Mouse (Mus musculus): ENCODE results near the gene Gbe1. TPM values are rescaled to one million over a fixed set of nuclear protein-coding genes. Genes with fewer than 3 reads are reported as not detected.

Gbe1 gene
- polyA plus RNA-seq, 1 experiment from 2014 or later = 17.5 TPM

- H3K27ac ChIP-seq (replicated peaks) = no peak overlapping the region
- ATAC-seq (ENCODE audit: low FRiP score, low read depth) = no peak
- H3K4me3 ChIP-seq = no peak overlapping the region
- H3K4me1 ChIP-seq = no peaks in the 10 kb centered on the region
- no peak overlapping the region for H3K9ac ChIP-seq (replicated peaks)
- no peak overlapping the region for H3K4me2 ChIP-seq (replicated peaks)
- H3K9me3 ChIP-seq = no peaks in the 10 kb centered on the region
- H3K36me3 ChIP-seq = no peaks in the 10 kb centered on the region
- H3K27me3 ChIP-seq = no peaks in the 10 kb centered on the region
- 61% methylated on average over 2 of the region's 2 CpGs for WGBS
These were observed 16.3 kb downstream of the Gbe1 start for GRCm38 (mm10) chr16:70330007-70330406.

DNA sequence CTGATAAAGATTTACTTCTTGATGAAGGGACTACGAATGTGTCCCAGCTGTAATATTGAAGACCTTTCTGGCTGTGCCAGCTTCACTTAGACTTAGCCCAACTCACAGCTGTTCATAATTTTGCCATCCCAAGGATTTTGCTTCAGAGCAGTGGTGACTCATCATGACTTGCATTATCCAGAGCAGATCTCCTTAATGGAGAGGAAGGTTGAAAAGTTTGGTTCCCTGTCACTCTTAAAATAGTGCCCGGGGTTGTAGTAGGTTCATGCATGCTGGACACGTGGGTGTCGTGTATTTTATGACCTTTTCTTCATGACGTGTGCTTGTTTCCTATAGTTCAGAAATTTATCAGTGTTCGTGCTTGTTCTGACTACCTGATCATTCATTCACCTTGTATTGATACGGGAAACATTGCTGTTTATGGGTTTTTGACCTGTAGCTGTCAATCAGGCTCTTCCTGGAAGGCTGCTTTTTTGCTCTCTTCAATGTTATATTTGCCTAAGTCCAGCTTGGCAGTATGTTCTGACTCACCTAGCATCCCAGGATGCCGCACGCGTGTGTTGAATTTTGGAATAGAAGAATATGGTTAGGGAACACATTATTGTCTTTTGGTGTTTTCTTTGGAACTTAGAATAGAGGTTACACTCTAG lies 17.0 kb downstream of the Gbe1 start:
- Histone ChIP-seq H3K36me3 (no peaks in the 10 kb centered on the region), H3K27ac (replicated peaks) (no peak overlapping the region), H3K4me2 (replicated peaks) (no peak overlapping the region), H3K4me1 (no peaks in the 10 kb centered on the region), H3K27me3 (no peaks in the 10 kb centered on the region), H3K9me3 (no peaks in the 10 kb centered on the region), H3K9ac (replicated peaks) (no peak overlapping the region), H3K4me3 (no peak overlapping the region)
- 94% methylated on average over 10 of the region's 10 CpGs for WGBS
- ATAC-seq (ENCODE audit: low FRiP score, low read depth) = no peak

- no peaks in the 10 kb centered on the region for H3K36me3 ChIP-seq
- 97% methylated on average over 5 of the region's 5 CpGs for WGBS
These were observed 21.1 kb downstream of the Gbe1 start for GRCm38 (mm10) chr16:70334812-70335211.

DNA sequence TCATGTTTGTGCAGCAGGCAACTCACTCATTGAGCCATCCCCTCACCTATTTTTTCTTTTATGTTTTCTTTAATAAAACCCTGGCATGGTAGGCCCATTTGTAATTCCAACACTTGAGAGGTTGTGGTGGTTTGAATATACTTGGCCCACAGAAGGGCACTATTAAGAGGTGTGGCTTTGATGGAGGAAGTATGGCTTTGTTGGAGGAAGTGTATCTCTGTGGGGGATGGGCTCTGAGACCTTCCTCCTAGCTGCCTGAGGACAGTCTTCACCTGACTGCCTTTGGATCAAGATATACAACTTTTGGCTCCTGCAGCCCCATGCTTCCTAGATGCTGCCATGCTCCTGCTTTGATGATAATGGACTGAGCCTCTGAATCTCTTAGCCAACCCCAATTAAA lies 21.7 kb downstream of the Gbe1 start:
- Histone ChIP-seq H3K4me1 (no peaks in the 10 kb centered on the region), H3K9me3 (no peaks in the 10 kb centered on the region), H3K9ac (replicated peaks) (no peak overlapping the region), H3K27ac (replicated peaks) (no peak overlapping the region), H3K4me2 (replicated peaks) (no peak overlapping the region), H3K36me3 (no peaks in the 10 kb centered on the region), H3K27me3 (no peaks in the 10 kb centered on the region), H3K4me3 (no peak overlapping the region)
- no peak for ATAC-seq (ENCODE audit: low FRiP score, low read depth)

More at GRCm38 (mm10) chr16:70334812-70335211, 21.1 kb downstream of the Gbe1 start:
- Histone ChIP-seq H3K4me2 (replicated peaks) (no peak overlapping the region), H3K27me3 (no peaks in the 10 kb centered on the region), H3K4me1 (no peaks in the 10 kb centered on the region), H3K9me3 (no peaks in the 10 kb centered on the region), H3K4me3 (no peak overlapping the region), H3K27ac (replicated peaks) (no peak overlapping the region), H3K9ac (replicated peaks) (no peak overlapping the region)
- no peak for ATAC-seq (ENCODE audit: low FRiP score, low read depth)

GRCm38 (mm10) chr16:70337661-70338060 lies 23.9 kb downstream of the Gbe1 start:
- H3K36me3 ChIP-seq = no peaks in the 10 kb centered on the region
- ATAC-seq (ENCODE audit: low FRiP score, low read depth) = no peak
- WGBS = 84% methylated on average over 3 of the region's 3 CpGs
- H3K9ac ChIP-seq (replicated peaks) = no peak overlapping the region
- H3K4me2 ChIP-seq (replicated peaks) = no peak overlapping the region
- H3K9me3 ChIP-seq = no peaks in the 10 kb centered on the region
- no peaks in the 10 kb centered on the region for H3K4me1 ChIP-seq
- H3K4me3 ChIP-seq = no peak overlapping the region
- H3K27ac ChIP-seq (replicated peaks) = no peak overlapping the region
- no peaks in the 10 kb centered on the region for H3K27me3 ChIP-seq

DNA sequence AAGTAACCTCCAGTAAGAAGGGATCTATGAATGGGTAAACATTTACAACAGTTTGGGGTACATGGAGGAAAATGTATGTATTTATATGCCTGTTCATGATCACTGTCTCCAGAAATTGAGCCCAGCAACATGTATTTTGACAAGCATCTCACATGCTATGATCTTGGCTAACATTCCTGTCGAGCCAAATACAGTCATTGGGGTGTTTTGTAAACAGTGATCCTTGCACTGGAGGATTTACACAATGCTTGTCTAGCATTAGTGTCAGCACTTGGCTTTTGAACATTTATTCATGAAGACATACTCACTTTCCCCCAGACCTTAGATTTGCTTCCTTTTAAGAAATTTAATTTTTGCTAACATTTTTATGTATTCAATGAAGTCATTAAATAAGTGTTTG lies 30.7 kb downstream of the Gbe1 start:
- WGBS = 68% methylated on average over 1 of the region's 1 CpGs
- no peak for ATAC-seq (ENCODE audit: low FRiP score, low read depth)
- no peak overlapping the region for H3K27ac ChIP-seq (replicated peaks)
- H3K4me2 ChIP-seq (replicated peaks) = no peak overlapping the region
- no peaks in the 10 kb centered on the region; the same call in 1 of the 2 replicates for H3K4me1 ChIP-seq
- no peaks in the 10 kb centered on the region for H3K27me3 ChIP-seq
- no peak overlapping the region for H3K9ac ChIP-seq (replicated peaks)
- no peak overlapping the region for H3K4me3 ChIP-seq
- no peaks in the 10 kb centered on the region for H3K9me3 ChIP-seq
- H3K36me3 ChIP-seq = no peaks in the 10 kb centered on the region

- no peak overlapping the region for H3K4me3 ChIP-seq
- H3K27ac ChIP-seq (replicated peaks) = no peak overlapping the region
- no peaks in the 10 kb centered on the region for H3K36me3 ChIP-seq
- H3K9ac ChIP-seq (replicated peaks) = no peak overlapping the region
- no peaks in the 10 kb centered on the region; the same call in 1 of the 2 replicates for H3K4me1 ChIP-seq
- no peak for ATAC-seq (ENCODE audit: low FRiP score, low read depth)
- no peaks in the 10 kb centered on the region for H3K27me3 ChIP-seq
- no peak overlapping the region for H3K4me2 ChIP-seq (replicated peaks)
- no peaks in the 10 kb centered on the region for H3K9me3 ChIP-seq
- 74% methylated on average over 10 of the region's 10 CpGs for WGBS
These were observed 31.9 kb downstream of the Gbe1 start for GRCm38 (mm10) chr16:70345607-70346006.

- no peaks in the 10 kb centered on the region for H3K36me3 ChIP-seq
- no peaks in the 10 kb centered on the region for H3K9me3 ChIP-seq
- H3K27ac ChIP-seq (replicated peaks) = no peak overlapping the region
- ATAC-seq (ENCODE audit: low FRiP score, low read depth) = no peak
- WGBS = 90% methylated on average over 8 of the region's 8 CpGs
- no peaks in the 10 kb centered on the region for H3K27me3 ChIP-seq
- no peak overlapping the region for H3K9ac ChIP-seq (replicated peaks)
- no peak overlapping the region for H3K4me2 ChIP-seq (replicated peaks)
- H3K4me1 ChIP-seq = no peaks in the 10 kb centered on the region; the same call in 1 of the 2 replicates
- H3K4me3 ChIP-seq = no peak overlapping the region
These were observed 36.3 kb downstream of the Gbe1 start for GRCm38 (mm10) chr16:70350011-70350410.

DNA sequence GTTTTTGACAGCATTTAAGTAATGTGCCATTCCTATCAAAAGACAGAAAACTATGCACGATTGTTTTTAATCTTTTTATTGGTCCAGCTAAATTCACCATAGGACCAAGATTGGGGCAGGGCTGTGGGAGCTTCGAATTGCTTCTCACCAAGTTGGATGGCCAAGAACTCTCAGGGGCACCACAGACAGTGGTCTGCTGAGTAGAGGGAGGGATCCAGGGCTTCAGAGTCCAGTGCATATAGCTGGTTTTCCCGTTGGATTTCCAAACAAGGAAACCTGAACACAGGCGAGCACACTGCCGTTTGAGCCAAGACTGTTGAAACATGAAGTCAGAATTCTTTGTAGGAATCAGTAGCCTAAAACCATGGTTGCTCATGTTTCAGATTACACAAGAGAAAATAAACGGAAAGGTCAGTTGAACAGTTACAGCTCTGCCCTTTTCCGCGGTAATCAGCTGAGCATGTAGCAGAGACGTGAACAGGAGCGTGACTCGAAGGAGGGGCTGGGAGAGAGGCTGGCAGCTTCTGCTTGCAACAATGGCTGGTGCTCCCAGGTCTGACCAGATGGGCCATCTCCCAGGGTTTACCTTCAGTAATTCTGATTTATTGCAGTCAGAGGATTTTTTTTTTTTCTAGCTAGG lies 38.0 kb downstream of the Gbe1 start:
- H3K27ac ChIP-seq (replicated peaks) = no peak overlapping the region
- 69% methylated on average over 11 of the region's 11 CpGs for WGBS

DNA sequence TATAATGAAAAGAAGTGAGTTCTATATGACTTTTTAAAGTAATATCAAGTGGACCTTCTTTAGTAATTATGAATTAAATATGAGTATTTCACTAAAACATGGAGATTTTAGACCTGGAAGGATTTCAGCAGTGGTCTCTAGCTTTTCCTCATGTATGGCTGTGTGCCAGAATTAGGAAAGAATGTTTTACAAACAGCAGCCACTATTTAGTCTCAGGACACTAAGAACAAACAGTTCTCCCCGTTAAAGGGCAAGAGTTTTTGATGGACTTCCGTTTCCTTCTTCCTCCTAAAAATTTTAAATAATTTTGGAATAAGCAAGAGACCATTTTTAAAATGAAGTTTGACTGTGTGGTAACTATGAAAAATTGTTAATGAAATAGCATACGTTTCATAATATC lies 38.8 kb downstream of the Gbe1 start:
- H3K4me2 ChIP-seq (replicated peaks) = no peak overlapping the region
- ATAC-seq (ENCODE audit: low FRiP score, low read depth) = no peak
- no peak overlapping the region for H3K4me3 ChIP-seq
- H3K9ac ChIP-seq (replicated peaks) = no peak overlapping the region
- WGBS = 85% methylated on average over 3 of the region's 3 CpGs
- H3K4me1 ChIP-seq = no peaks in the 10 kb centered on the region
- no peak overlapping the region for H3K27ac ChIP-seq (replicated peaks)
- H3K9me3 ChIP-seq = no peaks in the 10 kb centered on the region
- no peaks in the 10 kb centered on the region for H3K36me3 ChIP-seq
- H3K27me3 ChIP-seq = no peaks in the 10 kb centered on the region

More for the DNA sequence above, 38.0 kb downstream of the Gbe1 start:
- Histone ChIP-seq H3K4me1 (no peaks in the 10 kb centered on the region), H3K4me2 (replicated peaks) (no peak overlapping the region), H3K9ac (replicated peaks) (no peak overlapping the region), H3K9me3 (no peaks in the 10 kb centered on the region), H3K27me3 (no peaks in the 10 kb centered on the region), H3K36me3 (no peaks in the 10 kb centered on the region), H3K4me3 (no peak overlapping the region)
- peak; percentile 79 for ATAC-seq (ENCODE audit: low FRiP score, low read depth)

DNA sequence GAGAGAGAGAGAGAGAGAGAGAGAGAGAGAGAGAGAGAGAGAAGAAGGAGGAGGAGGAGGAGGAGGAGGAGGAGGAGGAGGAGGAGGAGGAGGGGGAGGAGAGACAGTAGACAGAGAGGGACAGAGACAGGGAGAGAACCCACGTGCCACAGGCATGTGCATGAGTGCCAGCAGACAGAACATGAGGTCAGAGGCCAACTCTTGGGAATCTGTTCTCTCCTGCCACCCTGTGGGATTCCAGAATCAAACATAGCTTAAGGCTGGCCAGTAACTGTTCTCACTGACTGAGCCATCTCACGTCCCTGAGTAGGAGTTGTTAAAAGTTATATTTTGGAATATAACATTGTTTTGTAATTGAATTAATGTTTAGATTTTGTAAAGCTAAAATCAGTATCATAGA lies 39.3 kb downstream of the Gbe1 start:
- Histone ChIP-seq H3K9me3 (no peaks in the 10 kb centered on the region), H3K4me2 (replicated peaks) (no peak overlapping the region), H3K27ac (replicated peaks) (no peak overlapping the region), H3K9ac (replicated peaks) (no peak overlapping the region), H3K4me3 (no peak overlapping the region), H3K4me1 (no peaks in the 10 kb centered on the region), H3K36me3 (no peaks in the 10 kb centered on the region), H3K27me3 (no peaks in the 10 kb centered on the region)
- WGBS = 34% methylated on average over 2 of the region's 2 CpGs
- ATAC-seq (ENCODE audit: low FRiP score, low read depth) = 0 out of 2 replicates have a peak, but pooled peaks have one; percentile 47

GRCm38 (mm10) chr16:70358326-70358725 lies 44.6 kb downstream of the Gbe1 start:
- no peak overlapping the region for H3K9ac ChIP-seq (replicated peaks)
- ATAC-seq (ENCODE audit: low FRiP score, low read depth) = no peak
- WGBS = 92% methylated on average over 6 of the region's 6 CpGs
- 0 out of 2 replicates have a peak, but pooled peaks cover 3% of the 10 kb centered on the region for H3K36me3 ChIP-seq
- H3K4me3 ChIP-seq = no peak overlapping the region
- no peaks in the 10 kb centered on the region for H3K27me3 ChIP-seq
- H3K4me2 ChIP-seq (replicated peaks) = no peak overlapping the region
- peaks cover 14% of the 10 kb centered on the region; the same call in 1 of the 2 replicates for H3K9me3 ChIP-seq
- H3K27ac ChIP-seq (replicated peaks) = no peak overlapping the region
- H3K4me1 ChIP-seq = no peaks in the 10 kb centered on the region
